Mouse (Mus musculus): ENCODE measurements around the gene Lrmp. TPM values are rescaled to one million over a fixed set of nuclear protein-coding genes. Genes with fewer than 3 reads are reported as not detected.
"Not testable (repeated sequence)": the region's sequence is repeated elsewhere in the genome, so short reads cannot be mapped to it uniquely, and the experiment has no call there.

Gene Lrmp
- polyA plus RNA-seq, 1 experiment from 2014 or later = 31.4 TPM

DNA sequence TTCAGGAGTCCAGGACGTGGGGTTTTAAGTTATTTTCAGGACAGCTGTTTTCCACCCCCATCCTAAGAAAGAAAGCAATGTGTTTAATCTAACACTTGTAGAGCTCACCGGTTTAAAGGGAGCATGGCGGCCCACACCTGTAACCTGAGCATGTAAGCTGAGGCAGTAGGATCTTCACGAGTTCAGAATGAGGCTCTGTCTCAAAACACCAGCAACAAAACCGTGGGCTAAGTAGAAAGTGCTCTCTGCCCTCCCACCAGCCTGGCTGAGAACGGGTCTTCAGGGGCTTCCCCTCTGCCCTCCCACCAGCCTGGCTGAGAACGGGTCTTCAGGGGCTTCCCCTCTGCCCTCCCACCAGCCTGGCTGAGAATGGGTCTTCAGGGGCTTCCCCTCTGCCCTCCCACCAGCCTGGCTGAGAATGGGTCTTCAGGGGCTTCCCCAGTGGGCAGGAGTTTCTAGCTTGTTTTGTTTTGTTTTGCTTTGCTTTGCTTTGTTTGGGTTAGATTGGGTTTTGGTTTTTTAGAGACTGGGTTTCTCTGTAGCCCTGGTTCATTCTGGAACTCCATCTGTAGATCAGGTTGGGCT is 22.3 kb upstream of the Lrmp start:
- not testable (repeated sequence) for H3K4me2 ChIP-seq (ENCODE audit: low read depth, low read length); H3K27me3 ChIP-seq (ENCODE audit: control insufficient read depth, insufficient read depth, low read length); H3K9me3 ChIP-seq (replicated peaks; ENCODE audit: control insufficient read depth, low read length); H3K4me3 ChIP-seq (replicated peaks; ENCODE audit: low read length); H3K27ac ChIP-seq (ENCODE audit: low read length); ATAC-seq (ENCODE audit: insufficient read depth, low FRiP score); H3K9ac ChIP-seq (ENCODE audit: low read length); H3K36me3 ChIP-seq (ENCODE audit: control insufficient read depth, insufficient read depth, low read length); H3K4me1 ChIP-seq (ENCODE audit: control insufficient read depth, insufficient read depth, low read length)
- 51% methylated on average over 7 of the region's 7 CpGs for WGBS

DNA sequence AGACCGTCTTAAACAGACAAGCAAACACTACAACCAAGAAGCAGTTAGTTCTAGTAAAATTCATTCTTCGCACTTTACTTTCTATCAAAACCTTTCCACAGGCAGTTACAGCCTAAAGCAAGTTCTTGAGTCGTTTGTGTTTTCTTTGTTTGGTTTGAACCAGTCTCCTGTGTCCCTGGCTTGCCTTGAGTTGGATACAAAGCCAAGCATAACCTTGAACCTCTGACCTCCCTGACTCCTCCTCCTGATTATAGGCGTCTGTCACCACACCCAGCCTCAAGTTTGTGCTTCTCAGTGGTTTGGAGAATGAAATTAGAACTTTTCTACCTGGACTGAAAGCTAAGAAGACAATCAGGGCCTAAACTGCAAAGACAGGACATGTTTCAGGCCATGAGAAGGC is 21.0 kb upstream of the Lrmp start:
- Histone ChIP-seq H3K27ac (ENCODE audit: low read length) (no peak overlapping the region), H3K9ac (ENCODE audit: low read length) (no peak overlapping the region), H3K36me3 (ENCODE audit: control insufficient read depth, insufficient read depth, low read length) (no peaks in the 10 kb centered on the region), H3K9me3 (replicated peaks; ENCODE audit: control insufficient read depth, low read length) (no peaks in the 10 kb centered on the region), H3K4me1 (ENCODE audit: control insufficient read depth, insufficient read depth, low read length) (no peaks in the 10 kb centered on the region), H3K27me3 (ENCODE audit: control insufficient read depth, insufficient read depth, low read length) (no peaks in the 10 kb centered on the region), H3K4me2 (ENCODE audit: low read depth, low read length) (no peak overlapping the region), H3K4me3 (replicated peaks; ENCODE audit: low read length) (no peak overlapping the region)
- ATAC-seq (ENCODE audit: insufficient read depth, low FRiP score) = no peak
- 65% methylated on average over 4 of the region's 4 CpGs for WGBS

DNA sequence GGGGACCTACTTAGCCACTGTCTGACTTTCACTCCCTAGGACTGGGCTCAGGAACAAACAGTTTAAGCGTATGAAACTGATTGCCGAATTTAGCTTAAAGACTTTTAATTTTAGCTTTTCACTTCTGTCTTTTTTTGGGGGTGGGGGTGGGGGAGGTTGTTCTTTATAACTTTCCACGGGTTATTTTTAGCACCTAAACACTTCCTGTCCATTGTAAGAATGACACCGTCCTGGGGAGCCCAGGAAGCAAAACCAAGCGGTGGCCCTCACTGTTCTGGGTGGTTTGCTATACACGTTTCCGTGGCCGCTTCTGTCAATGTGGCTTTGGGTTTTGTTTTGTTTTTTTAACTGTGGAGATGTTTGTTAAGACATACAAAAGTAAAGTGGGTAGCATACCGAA is 14.5 kb upstream of the Lrmp start:
- no peak overlapping the region for H3K4me2 ChIP-seq (ENCODE audit: low read depth, low read length)
- no peaks in the 10 kb centered on the region for H3K4me1 ChIP-seq (ENCODE audit: control insufficient read depth, insufficient read depth, low read length)
- no peak overlapping the region for H3K4me3 ChIP-seq (replicated peaks; ENCODE audit: low read length)
- ATAC-seq (ENCODE audit: insufficient read depth, low FRiP score) = no peak
- H3K9me3 ChIP-seq (replicated peaks; ENCODE audit: control insufficient read depth, low read length) = no peaks in the 10 kb centered on the region
- no peak overlapping the region for H3K9ac ChIP-seq (ENCODE audit: low read length)
- no peak overlapping the region for H3K27ac ChIP-seq (ENCODE audit: low read length)
- H3K36me3 ChIP-seq (ENCODE audit: control insufficient read depth, insufficient read depth, low read length) = no peaks in the 10 kb centered on the region
- WGBS = 65% methylated on average over 9 of the region's 9 CpGs
- H3K27me3 ChIP-seq (ENCODE audit: control insufficient read depth, insufficient read depth, low read length) = no peaks in the 10 kb centered on the region

DNA sequence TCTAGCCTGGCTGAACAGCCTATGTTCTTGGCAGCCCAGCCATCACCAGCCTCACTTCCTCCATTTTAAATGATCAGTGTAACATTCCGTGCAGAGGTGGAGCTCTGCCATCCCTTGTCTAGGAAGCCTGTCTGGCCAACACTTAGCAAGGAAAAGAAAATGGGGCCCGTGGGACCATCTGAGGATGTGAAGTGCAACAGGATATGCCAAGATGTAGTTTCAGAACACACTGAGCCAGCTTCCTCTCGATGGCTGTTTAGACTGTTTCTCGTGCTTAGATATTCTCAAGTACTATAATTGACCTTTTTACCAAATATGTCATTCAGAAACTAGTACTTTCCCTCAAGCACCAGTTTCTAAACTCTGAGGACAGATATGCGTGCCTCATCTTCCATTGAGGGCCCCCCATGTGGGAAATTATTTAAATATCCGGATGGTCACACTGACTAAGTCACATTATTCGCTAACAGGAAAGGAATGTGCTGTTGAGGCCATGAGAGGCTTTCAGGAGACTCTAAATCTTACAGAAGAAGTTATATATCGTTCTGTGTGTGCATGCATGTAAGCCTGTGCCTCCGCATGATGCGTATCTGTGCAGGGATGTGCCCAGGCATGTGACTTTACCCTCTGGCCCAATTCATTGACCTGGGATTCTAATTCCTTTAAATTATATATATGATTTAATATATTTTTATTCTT is 11.1 kb upstream of the Lrmp start:
- 63% methylated on average over 10 of the region's 10 CpGs for WGBS

DNA sequence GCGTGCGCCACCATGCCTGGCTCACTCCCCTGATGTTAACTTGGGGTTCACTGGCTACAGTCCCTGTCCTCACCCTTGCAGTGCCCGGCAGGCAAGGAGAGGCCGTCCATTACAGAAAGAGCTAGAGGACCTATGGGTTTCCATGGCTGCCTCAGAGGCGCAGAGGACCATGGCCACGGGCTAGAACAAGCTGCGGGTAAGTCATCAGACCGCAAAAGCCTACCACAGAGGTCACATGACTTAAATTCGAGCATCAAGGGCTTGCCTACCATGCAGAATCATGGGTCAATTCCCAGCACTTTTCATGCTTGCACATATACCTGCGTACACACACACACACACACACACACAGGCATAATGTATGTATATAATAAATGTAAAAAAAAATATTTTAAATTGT is 10.0 kb upstream of the Lrmp start:
- no peak overlapping the region for H3K4me3 ChIP-seq (replicated peaks; ENCODE audit: low read length)
- no peaks in the 10 kb centered on the region for H3K4me1 ChIP-seq (ENCODE audit: control insufficient read depth, insufficient read depth, low read length)
- WGBS = 92% methylated on average over 10 of the region's 10 CpGs
- H3K4me2 ChIP-seq (ENCODE audit: low read depth, low read length) = no peak overlapping the region
- no peaks in the 10 kb centered on the region for H3K9me3 ChIP-seq (replicated peaks; ENCODE audit: control insufficient read depth, low read length)
- no peaks in the 10 kb centered on the region for H3K27me3 ChIP-seq (ENCODE audit: control insufficient read depth, insufficient read depth, low read length)
- H3K36me3 ChIP-seq (ENCODE audit: control insufficient read depth, insufficient read depth, low read length) = no peaks in the 10 kb centered on the region
- H3K27ac ChIP-seq (ENCODE audit: low read length) = no peak overlapping the region
- H3K9ac ChIP-seq (ENCODE audit: low read length) = no peak overlapping the region
- no peak for ATAC-seq (ENCODE audit: insufficient read depth, low FRiP score)

More for the DNA sequence above, 11.1 kb upstream of the Lrmp start:
- Histone ChIP-seq H3K27me3 (ENCODE audit: control insufficient read depth, insufficient read depth, low read length) (no peaks in the 10 kb centered on the region), H3K27ac (ENCODE audit: low read length) (no peak overlapping the region), H3K36me3 (ENCODE audit: control insufficient read depth, insufficient read depth, low read length) (no peaks in the 10 kb centered on the region), H3K9ac (ENCODE audit: low read length) (no peak overlapping the region), H3K4me2 (ENCODE audit: low read depth, low read length) (no peak overlapping the region), H3K4me3 (replicated peaks; ENCODE audit: low read length) (no peak overlapping the region), H3K4me1 (ENCODE audit: control insufficient read depth, insufficient read depth, low read length) (no peaks in the 10 kb centered on the region), H3K9me3 (replicated peaks; ENCODE audit: control insufficient read depth, low read length) (no peaks in the 10 kb centered on the region)
- ATAC-seq (ENCODE audit: insufficient read depth, low FRiP score) = no peak

DNA sequence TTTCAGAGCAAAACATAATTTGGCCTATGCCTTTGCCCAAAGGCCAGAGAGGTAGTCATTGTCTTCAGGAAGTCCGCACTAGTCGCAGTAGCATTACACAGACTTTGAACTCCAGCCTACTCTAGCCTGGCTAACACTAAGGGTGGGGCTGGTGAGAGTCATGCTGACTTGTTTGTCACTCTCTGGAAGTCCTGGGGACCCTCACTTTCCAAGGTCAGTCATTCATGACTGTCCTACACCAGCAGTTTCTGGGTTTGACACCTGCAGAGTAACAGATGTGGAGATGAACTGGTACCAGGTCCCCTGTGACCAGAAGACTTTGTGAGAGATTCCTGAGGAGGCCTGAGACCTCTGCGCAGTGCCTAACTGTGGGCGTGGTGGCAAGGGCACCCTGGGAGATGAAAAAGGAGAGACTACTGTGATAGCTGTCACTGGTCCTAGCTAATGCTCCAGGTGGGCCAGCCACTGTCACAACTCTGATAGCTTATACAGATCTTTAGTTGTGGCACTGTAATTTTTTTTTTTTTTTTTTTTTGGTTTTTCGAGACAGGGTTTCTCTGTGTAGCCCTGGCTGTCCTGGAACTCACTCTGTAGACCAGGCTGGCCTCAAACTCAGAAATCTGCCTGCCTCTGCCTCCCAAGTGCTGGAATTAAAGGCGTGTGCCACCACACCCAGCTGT is 9.2 kb upstream of the Lrmp start:
- no peak overlapping the region for H3K9ac ChIP-seq (ENCODE audit: low read length)
- no peak overlapping the region for H3K4me3 ChIP-seq (replicated peaks; ENCODE audit: low read length)
- WGBS = 90% methylated on average over 6 of the region's 6 CpGs
- ATAC-seq (ENCODE audit: insufficient read depth, low FRiP score) = no peak
- no peak overlapping the region for H3K4me2 ChIP-seq (ENCODE audit: low read depth, low read length)
- H3K9me3 ChIP-seq (replicated peaks; ENCODE audit: control insufficient read depth, low read length) = no peaks in the 10 kb centered on the region
- no peaks in the 10 kb centered on the region for H3K36me3 ChIP-seq (ENCODE audit: control insufficient read depth, insufficient read depth, low read length)
- H3K27me3 ChIP-seq (ENCODE audit: control insufficient read depth, insufficient read depth, low read length) = no peaks in the 10 kb centered on the region
- H3K4me1 ChIP-seq (ENCODE audit: control insufficient read depth, insufficient read depth, low read length) = no peaks in the 10 kb centered on the region
- H3K27ac ChIP-seq (ENCODE audit: low read length) = no peak overlapping the region

DNA sequence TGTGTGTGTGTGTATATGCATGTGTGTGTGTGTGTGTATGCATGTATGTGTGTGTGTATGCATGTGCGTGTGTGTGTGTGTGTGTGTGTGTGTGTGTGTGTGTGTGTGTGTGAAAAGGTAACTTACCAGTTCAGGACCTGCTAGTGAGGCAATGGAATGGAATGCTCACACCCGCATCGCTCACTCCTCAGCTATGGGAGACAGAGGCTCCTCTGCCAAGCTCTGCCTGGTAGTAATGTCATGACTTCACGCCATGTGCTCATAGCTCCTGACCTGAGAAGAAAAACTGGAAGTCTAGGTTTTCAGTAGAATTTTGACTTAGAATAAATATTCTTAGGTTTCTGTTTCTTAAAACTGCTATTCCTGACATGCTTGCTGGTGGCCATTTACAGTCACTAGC is 4.7 kb upstream of the Lrmp start:
- Histone ChIP-seq H3K27me3 (ENCODE audit: control insufficient read depth, insufficient read depth, low read length) (no peaks in the 10 kb centered on the region), H3K9ac (ENCODE audit: low read length) (no peak overlapping the region), H3K9me3 (replicated peaks; ENCODE audit: control insufficient read depth, low read length) (no peaks in the 10 kb centered on the region), H3K36me3 (ENCODE audit: control insufficient read depth, insufficient read depth, low read length) (no peaks in the 10 kb centered on the region), H3K27ac (ENCODE audit: low read length) (no peak overlapping the region), H3K4me3 (replicated peaks; ENCODE audit: low read length) (no peak overlapping the region), H3K4me1 (ENCODE audit: control insufficient read depth, insufficient read depth, low read length) (no peaks in the 10 kb centered on the region; the same call in 1 of the 2 replicates), H3K4me2 (ENCODE audit: low read depth, low read length) (no peak overlapping the region)
- ATAC-seq (ENCODE audit: insufficient read depth, low FRiP score) = no peak
- 91% methylated on average over 4 of the region's 4 CpGs for WGBS

DNA sequence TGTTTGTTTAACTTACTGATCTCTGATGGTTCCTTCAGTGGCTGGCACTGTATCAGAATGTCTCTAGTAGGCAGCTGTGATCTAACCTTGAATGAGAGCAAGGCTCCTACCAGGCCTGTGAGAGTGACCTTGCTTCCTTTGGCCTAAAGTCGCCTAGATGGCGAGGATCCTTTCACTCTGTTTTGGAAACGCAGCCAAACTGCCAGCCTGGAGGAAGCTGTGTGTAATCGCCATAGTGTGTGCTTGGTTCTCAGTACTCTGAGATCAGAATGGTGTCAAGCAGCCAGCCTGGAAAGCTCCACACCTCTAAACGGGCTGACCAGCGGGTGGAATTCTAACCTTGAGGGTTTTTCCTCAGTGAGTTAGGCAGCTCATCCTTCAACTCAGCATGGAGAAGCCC is 2.6 kb upstream of the Lrmp start:
- no peak for ATAC-seq (ENCODE audit: insufficient read depth, low FRiP score)
- 51% methylated on average over 6 of the region's 6 CpGs for WGBS
- no peaks in the 10 kb centered on the region for H3K36me3 ChIP-seq (ENCODE audit: control insufficient read depth, insufficient read depth, low read length)

DNA sequence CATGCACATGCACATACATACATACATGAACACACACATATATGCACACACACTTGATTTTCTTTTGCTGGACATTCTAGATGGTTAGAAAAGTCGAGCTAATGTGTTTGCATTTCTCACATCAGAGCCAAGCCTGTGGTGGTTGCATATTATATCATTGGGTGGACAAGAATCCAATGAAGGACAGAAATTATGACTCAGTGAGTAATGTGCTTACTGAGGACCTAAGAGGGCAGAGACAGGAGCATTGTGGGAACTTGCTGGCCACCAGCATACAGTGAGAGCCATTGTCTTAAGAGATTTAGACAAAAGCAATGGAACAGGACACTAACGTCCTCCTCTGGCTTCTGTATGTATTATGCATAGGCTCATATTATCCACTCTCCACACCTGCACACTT is 892 bp upstream of the Lrmp start:
- Histone ChIP-seq H3K27ac (ENCODE audit: low read length) (no peak overlapping the region), H3K27me3 (ENCODE audit: control insufficient read depth, insufficient read depth, low read length) (no peaks in the 10 kb centered on the region), H3K9me3 (replicated peaks; ENCODE audit: control insufficient read depth, low read length) (no peaks in the 10 kb centered on the region), H3K4me3 (replicated peaks; ENCODE audit: low read length) (no peak overlapping the region), H3K9ac (ENCODE audit: low read length) (no peak overlapping the region), H3K36me3 (ENCODE audit: control insufficient read depth, insufficient read depth, low read length) (no peaks in the 10 kb centered on the region), H3K4me2 (ENCODE audit: low read depth, low read length) (no peak overlapping the region), H3K4me1 (ENCODE audit: control insufficient read depth, insufficient read depth, low read length) (peaks cover 9% of the 10 kb centered on the region)
- ATAC-seq (ENCODE audit: insufficient read depth, low FRiP score) = no peak
- WGBS = 60% methylated on average over 2 of the region's 2 CpGs

More for the DNA sequence above, 2.6 kb upstream of the Lrmp start:
- no peak overlapping the region for H3K27ac ChIP-seq (ENCODE audit: low read length)
- no peaks in the 10 kb centered on the region for H3K9me3 ChIP-seq (replicated peaks; ENCODE audit: control insufficient read depth, low read length)
- no peak overlapping the region for H3K4me3 ChIP-seq (replicated peaks; ENCODE audit: low read length)
- H3K4me1 ChIP-seq (ENCODE audit: control insufficient read depth, insufficient read depth, low read length) = peaks cover 9% of the 10 kb centered on the region
- no peak overlapping the region for H3K4me2 ChIP-seq (ENCODE audit: low read depth, low read length)
- no peak overlapping the region for H3K9ac ChIP-seq (ENCODE audit: low read length)
- H3K27me3 ChIP-seq (ENCODE audit: control insufficient read depth, insufficient read depth, low read length) = no peaks in the 10 kb centered on the region
